Mouse (Mus musculus) stomach, postnatal 0 days (tissue): ENCODE data around the gene C130074G19Rik.

Experiments
- CTCF ChIP-seq: IDR thresholded peaks from 2 replicates; pipeline ENCODE4 v1.5.1; 2016; ENCODE audit warnings: antibody characterized with exemption, low read depth, mild to moderate bottlenecking, moderate library complexity
- EP300 ChIP-seq: optimal IDR thresholded peaks from 2 replicates; pipeline ENCODE3; 2016; ENCODE audit warnings: antibody characterized with exemption

- TF ChIP-seq CTCF (no peak), EP300 (no peak)
These were observed 25.5 kb upstream of the C130074G19Rik start for GRCm38 (mm10) chr1:184908558-184908957.
